Mouse (Mus musculus): ENCODE data around the gene Fat3. TPM values are rescaled to one million over a fixed set of nuclear protein-coding genes. Genes with fewer than 3 reads are reported as not detected.
A peak's percentile ranks its signal among the peaks of the same experiment; 100 is the strongest.

The Fat3 gene
- polyA plus RNA-seq, 1 experiment = 10.5 TPM

GRCm38 (mm10) chr9:15976959-15977663 lies 524.0 kb downstream of the Fat3 start:
- Histone ChIP-seq H3K27me3 (ENCODE audit: control insufficient read depth, insufficient read depth, low read length) (no peaks in the 10 kb centered on the region), H3K4me3 (replicated peaks; ENCODE audit: insufficient read depth, low read depth, low read length) (no peak overlapping the region), H3K4me1 (ENCODE audit: control insufficient read depth, insufficient read depth, low read length) (peaks cover 6% of the 10 kb centered on the region), H3K27ac (ENCODE audit: insufficient read depth, low read length) (no peak overlapping the region)
- no peak for TF ChIP-seq POLR2A (IDR thresholded peaks at IDR 0.05; ENCODE audit: borderline replicate concordance, insufficient read depth, low read length)
- TF ChIP-seq CTCF (IDR thresholded peaks at IDR 0.05; ENCODE audit: borderline replicate concordance, insufficient read depth, low read depth, low read length) = no peak
- 30% methylated on average over 12 of the region's 12 CpGs for WGBS
- peak in 1 of 2 experiments; percentile 16 for DNase-seq

- peaks cover 9% of the 10 kb centered on the region for H3K4me1 ChIP-seq (ENCODE audit: control insufficient read depth, insufficient read depth, low read length)
- no peak overlapping the region for H3K27ac ChIP-seq (ENCODE audit: insufficient read depth, low read length)
- H3K27me3 ChIP-seq (ENCODE audit: control insufficient read depth, insufficient read depth, low read length) = no peaks in the 10 kb centered on the region
- DNase-seq = no peak
- H3K4me3 ChIP-seq (replicated peaks; ENCODE audit: insufficient read depth, low read depth, low read length) = no peak overlapping the region
- WGBS = 96% methylated on average over 2 of the region's 2 CpGs
- no peak for TF ChIP-seq CTCF (IDR thresholded peaks at IDR 0.05; ENCODE audit: borderline replicate concordance, insufficient read depth, low read depth, low read length)
- no peak for TF ChIP-seq POLR2A (IDR thresholded peaks at IDR 0.05; ENCODE audit: borderline replicate concordance, insufficient read depth, low read length)
These were observed 525.1 kb downstream of the Fat3 start for GRCm38 (mm10) chr9:15975999-15976398.

- Histone ChIP-seq H3K27ac (ENCODE audit: insufficient read depth, low read length) (no peak overlapping the region), H3K4me3 (replicated peaks; ENCODE audit: insufficient read depth, low read depth, low read length) (no peak overlapping the region), H3K27me3 (ENCODE audit: control insufficient read depth, insufficient read depth, low read length) (no peaks in the 10 kb centered on the region), H3K4me1 (ENCODE audit: control insufficient read depth, insufficient read depth, low read length) (peaks cover 6% of the 10 kb centered on the region; the same call in 1 of the 2 replicates)
- 24% methylated on average over 1 of the region's 1 CpGs for whole genome bisulfite sequencing
- peak in 1 of 2 experiments; percentile 52 for DNase-seq
- TF ChIP-seq CTCF (IDR thresholded peaks at IDR 0.05; ENCODE audit: borderline replicate concordance, insufficient read depth, low read depth, low read length) (no peak), POLR2A (IDR thresholded peaks at IDR 0.05; ENCODE audit: borderline replicate concordance, insufficient read depth, low read length) (no peak)
These were observed 528.9 kb downstream of the Fat3 start for GRCm38 (mm10) chr9:15972201-15972600.

- Histone ChIP-seq H3K27me3 (ENCODE audit: control insufficient read depth, insufficient read depth, low read length) (no peaks in the 10 kb centered on the region), H3K27ac (ENCODE audit: insufficient read depth, low read length) (no peak overlapping the region), H3K4me3 (replicated peaks; ENCODE audit: insufficient read depth, low read depth, low read length) (no peak overlapping the region), H3K4me1 (ENCODE audit: control insufficient read depth, insufficient read depth, low read length) (peaks cover 6% of the 10 kb centered on the region; the same call in 1 of the 2 replicates)
- peak in 1 of 2 experiments; percentile 22 for DNase-seq
- TF ChIP-seq CTCF (IDR thresholded peaks at IDR 0.05; ENCODE audit: borderline replicate concordance, insufficient read depth, low read depth, low read length) = no peak
- TF ChIP-seq POLR2A (IDR thresholded peaks at IDR 0.05; ENCODE audit: borderline replicate concordance, insufficient read depth, low read length) = no peak
These were observed 529.7 kb downstream of the Fat3 start for GRCm38 (mm10) chr9:15971393-15971792.

- Histone ChIP-seq H3K27ac (ENCODE audit: insufficient read depth, low read length) (no peak overlapping the region), H3K4me3 (replicated peaks; ENCODE audit: insufficient read depth, low read depth, low read length) (no peak overlapping the region), H3K4me1 (ENCODE audit: control insufficient read depth, insufficient read depth, low read length) (no peaks in the 10 kb centered on the region), H3K27me3 (ENCODE audit: control insufficient read depth, insufficient read depth, low read length) (no peaks in the 10 kb centered on the region)
- no peak for DNase-seq
- TF ChIP-seq CTCF (IDR thresholded peaks at IDR 0.05; ENCODE audit: borderline replicate concordance, insufficient read depth, low read depth, low read length) = no peak
- no peak for TF ChIP-seq POLR2A (IDR thresholded peaks at IDR 0.05; ENCODE audit: borderline replicate concordance, insufficient read depth, low read length)
- 90% methylated on average over 3 of the region's 3 CpGs for WGBS
These were observed 536.9 kb downstream of the Fat3 start for GRCm38 (mm10) chr9:15964198-15964597.

GRCm38 (mm10) chr9:15962886-15963285 lies 538.2 kb downstream of the Fat3 start:
- no peaks in the 10 kb centered on the region for H3K4me1 ChIP-seq (ENCODE audit: control insufficient read depth, insufficient read depth, low read length)
- no peak for TF ChIP-seq POLR2A (IDR thresholded peaks at IDR 0.05; ENCODE audit: borderline replicate concordance, insufficient read depth, low read length)
- no peak overlapping the region for H3K4me3 ChIP-seq (replicated peaks; ENCODE audit: insufficient read depth, low read depth, low read length)
- WGBS = 37% methylated on average over 2 of the region's 2 CpGs
- no peak for DNase-seq
- no peak overlapping the region for H3K27ac ChIP-seq (ENCODE audit: insufficient read depth, low read length)
- H3K27me3 ChIP-seq (ENCODE audit: control insufficient read depth, insufficient read depth, low read length) = no peaks in the 10 kb centered on the region

GRCm38 (mm10) chr9:15958224-15958787 lies 542.8 kb downstream of the Fat3 start:
- 60% methylated on average over 3 of the region's 3 CpGs for WGBS
- Histone ChIP-seq H3K4me1 (ENCODE audit: control insufficient read depth, insufficient read depth, low read length) (no peaks in the 10 kb centered on the region), H3K4me3 (replicated peaks; ENCODE audit: insufficient read depth, low read depth, low read length) (no peak overlapping the region), H3K27me3 (ENCODE audit: control insufficient read depth, insufficient read depth, low read length) (no peaks in the 10 kb centered on the region), H3K27ac (ENCODE audit: insufficient read depth, low read length) (no peak overlapping the region)
- DNase-seq = no peak
- TF ChIP-seq POLR2A (IDR thresholded peaks at IDR 0.05; ENCODE audit: borderline replicate concordance, insufficient read depth, low read length) = no peak
- no peak for TF ChIP-seq CTCF (IDR thresholded peaks at IDR 0.05; ENCODE audit: borderline replicate concordance, insufficient read depth, low read depth, low read length)

- WGBS = 58% methylated on average over 3 of the region's 3 CpGs
- no peaks in the 10 kb centered on the region for H3K27me3 ChIP-seq (ENCODE audit: control insufficient read depth, insufficient read depth, low read length)
- no peak overlapping the region for H3K27ac ChIP-seq (ENCODE audit: insufficient read depth, low read length)
- TF ChIP-seq CTCF (IDR thresholded peaks at IDR 0.05; ENCODE audit: borderline replicate concordance, insufficient read depth, low read depth, low read length) (no peak), POLR2A (IDR thresholded peaks at IDR 0.05; ENCODE audit: borderline replicate concordance, insufficient read depth, low read length) (no peak)
- no peaks in the 10 kb centered on the region for H3K4me1 ChIP-seq (ENCODE audit: control insufficient read depth, insufficient read depth, low read length)
- no peak overlapping the region for H3K4me3 ChIP-seq (replicated peaks; ENCODE audit: insufficient read depth, low read depth, low read length)
- no peak for DNase-seq
These were observed 543.3 kb downstream of the Fat3 start for GRCm38 (mm10) chr9:15957816-15958215.

Measured in cerebellum, adult 2 months (tissue).